Mouse (Mus musculus) cerebellum, adult (tissue): ENCODE data around the gene Id2.

Experiments used
- ATAC-seq: cut with Nextera tagmentation; 2 replicates; pipeline ENCODE4 v1.9.2; 2017; ENCODE audit warnings: mild to moderate bottlenecking, moderate library complexity, mixed read lengths; ENCODE audit not compliant: insufficient number of reproducible peaks, low FRiP score, low TSS enrichment

Id2 gene

GRCm38 (mm10) chr12:25097052-25097209 lies at the start of gene Id2:
TSS of gene Id2 (minus strand) at chr12:25097140.
- no peak for ATAC-seq

- ATAC-seq: no peak
Observed at GRCm38 (mm10) chr12:25145344-25145698, 48.4 kb upstream of the Id2 start.

- ATAC-seq: no peak
Observed at GRCm38 (mm10) chr12:25144591-25145343, 47.8 kb upstream of the Id2 start.

GRCm38 (mm10) chr12:25143492-25143891 lies 46.6 kb upstream of the Id2 start:
- no peak for ATAC-seq

- ATAC-seq: no peak
Observed at GRCm38 (mm10) chr12:25142251-25142650, 45.3 kb upstream of the Id2 start.

- ATAC-seq: no peak
Observed at GRCm38 (mm10) chr12:25141311-25141710, 44.4 kb upstream of the Id2 start.

- no peak for ATAC-seq
Observed at GRCm38 (mm10) chr12:25140115-25140514, 43.2 kb upstream of the Id2 start.

GRCm38 (mm10) chr12:25138616-25139015 lies 41.7 kb upstream of the Id2 start:
- no peak for ATAC-seq

- no peak for ATAC-seq
Observed at GRCm38 (mm10) chr12:25132046-25132445, 35.1 kb upstream of the Id2 start.

- ATAC-seq: no peak
Observed at GRCm38 (mm10) chr12:25127629-25128028, 30.7 kb upstream of the Id2 start.

- ATAC-seq: no peak
Observed at GRCm38 (mm10) chr12:25126228-25126627, 29.3 kb upstream of the Id2 start.

- ATAC-seq: no peak
Observed at GRCm38 (mm10) chr12:25125239-25125776, 28.4 kb upstream of the Id2 start.

GRCm38 (mm10) chr12:25124431-25125238 lies 27.7 kb upstream of the Id2 start:
- no peak for ATAC-seq

GRCm38 (mm10) chr12:25120753-25121152 lies 23.8 kb upstream of the Id2 start:
- ATAC-seq: no peak

GRCm38 (mm10) chr12:25119278-25119677 lies 22.3 kb upstream of the Id2 start:
- ATAC-seq: no peak

- no peak for ATAC-seq
Observed at GRCm38 (mm10) chr12:25117856-25118511, 21.0 kb upstream of the Id2 start.

- ATAC-seq: no peak
Observed at GRCm38 (mm10) chr12:25116126-25116525, 19.2 kb upstream of the Id2 start.

GRCm38 (mm10) chr12:25114426-25114825 lies 17.5 kb upstream of the Id2 start:
- ATAC-seq: no peak

GRCm38 (mm10) chr12:25113357-25113756 lies 16.4 kb upstream of the Id2 start:
- no peak for ATAC-seq

- no peak for ATAC-seq
Observed at GRCm38 (mm10) chr12:25112806-25113205, 15.9 kb upstream of the Id2 start.

- ATAC-seq: no peak
Observed at GRCm38 (mm10) chr12:25110682-25111078, 13.7 kb upstream of the Id2 start.
